Mouse (Mus musculus) cerebellum, postnatal 36 days (tissue): Measurements from ENCODE around the gene Gorasp1.

Source experiments
- DNase-seq, 2 experiments: peaks; one replicate each; pipeline ENCODE4 v3.0.0; 2021 to 2022; ENCODE audit warnings: mixed read lengths in 2 of 2

Gene Gorasp1

GRCm38 (mm10) chr9:119972582-119972981 lies 35.2 kb upstream of the Gorasp1 start:
- peak; percentile 60 for DNase-seq

- DNase-seq, result no peak
These were observed 34.8 kb upstream of the Gorasp1 start for GRCm38 (mm10) chr9:119972166-119972565.

GRCm38 (mm10) chr9:119970763-119971656 lies 33.6 kb upstream of the Gorasp1 start:
- DNase-seq, result peak; percentile 81 to 86

GRCm38 (mm10) chr9:119970221-119970620 lies 32.9 kb upstream of the Gorasp1 start:
- DNase-seq, result peak; percentile 77 to 79

- no peak for DNase-seq
These were observed 32.4 kb upstream of the Gorasp1 start for GRCm38 (mm10) chr9:119969811-119970210.

GRCm38 (mm10) chr9:119966221-119966910 lies 29.0 kb upstream of the Gorasp1 start:
- DNase-seq, result no peak

- DNase-seq, result no peak
These were observed 27.8 kb upstream of the Gorasp1 start for GRCm38 (mm10) chr9:119965186-119965585.

GRCm38 (mm10) chr9:119964206-119964605 lies 26.8 kb upstream of the Gorasp1 start:
- DNase-seq, result no peak

GRCm38 (mm10) chr9:119962987-119963667 lies 25.8 kb upstream of the Gorasp1 start:
- peak; percentile 56 to 68 for DNase-seq

GRCm38 (mm10) chr9:119962216-119962615 lies 24.9 kb upstream of the Gorasp1 start:
- DNase-seq, result no peak

- DNase-seq, result no peak
These were observed 21.5 kb upstream of the Gorasp1 start for GRCm38 (mm10) chr9:119958835-119959234.

- no peak for DNase-seq
These were observed 14.0 kb upstream of the Gorasp1 start for GRCm38 (mm10) chr9:119951388-119951787.

GRCm38 (mm10) chr9:119950434-119950833 lies 13.1 kb upstream of the Gorasp1 start:
- no peak for DNase-seq

- DNase-seq, result no peak
These were observed 11.4 kb upstream of the Gorasp1 start for GRCm38 (mm10) chr9:119948804-119949203.

GRCm38 (mm10) chr9:119945173-119945900 lies 8.0 kb upstream of the Gorasp1 start:
- DNase-seq, result no peak

- no peak for DNase-seq
These were observed 6.0 kb upstream of the Gorasp1 start for GRCm38 (mm10) chr9:119943326-119943725.

GRCm38 (mm10) chr9:119941861-119942260 lies 4.5 kb upstream of the Gorasp1 start:
- peak; percentile 35 to 49 for DNase-seq

GRCm38 (mm10) chr9:119941407-119941806 lies 4.0 kb upstream of the Gorasp1 start:
- DNase-seq, result no peak

- DNase-seq, result no peak
These were observed 2.3 kb upstream of the Gorasp1 start for GRCm38 (mm10) chr9:119939646-119940045.

- no peak for DNase-seq
These were observed 1.1 kb upstream of the Gorasp1 start for GRCm38 (mm10) chr9:119938496-119938895.

- DNase-seq, result no peak
These were observed 3.7 kb downstream of the Gorasp1 start for GRCm38 (mm10) chr9:119933675-119934074.

GRCm38 (mm10) chr9:119932358-119932757 lies 5.0 kb downstream of the Gorasp1 start:
- DNase-seq, result no peak

GRCm38 (mm10) chr9:119926497-119926896 lies 10.9 kb downstream of the Gorasp1 start:
- no peak for DNase-seq
